Mouse (Mus musculus): ENCODE results near the gene Rabep2.

The Rabep2 gene

DNA sequence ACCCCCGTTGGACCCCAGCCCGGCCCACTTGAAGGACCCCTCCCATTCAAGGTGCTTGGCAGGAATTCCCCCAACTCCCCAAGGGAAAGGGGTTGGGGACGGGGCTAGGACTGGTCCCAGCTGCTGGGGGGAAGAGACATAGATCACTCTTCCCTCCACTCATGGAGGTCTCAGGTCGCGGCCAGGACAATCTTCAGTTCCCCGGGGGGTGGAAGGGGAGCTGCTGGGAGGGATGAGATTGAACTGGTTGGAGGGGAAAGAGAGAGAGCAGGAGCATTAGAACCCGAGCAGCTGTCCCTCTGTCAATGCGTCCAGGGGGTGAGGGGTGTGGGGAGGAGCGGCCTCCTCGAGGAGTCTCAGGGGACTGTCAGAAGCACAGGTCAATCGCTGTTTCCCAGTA, 63.4 kb downstream of the Rabep2 start:
- DNase-seq (ENCODE audit: extremely low spot score), result no peak

DNA sequence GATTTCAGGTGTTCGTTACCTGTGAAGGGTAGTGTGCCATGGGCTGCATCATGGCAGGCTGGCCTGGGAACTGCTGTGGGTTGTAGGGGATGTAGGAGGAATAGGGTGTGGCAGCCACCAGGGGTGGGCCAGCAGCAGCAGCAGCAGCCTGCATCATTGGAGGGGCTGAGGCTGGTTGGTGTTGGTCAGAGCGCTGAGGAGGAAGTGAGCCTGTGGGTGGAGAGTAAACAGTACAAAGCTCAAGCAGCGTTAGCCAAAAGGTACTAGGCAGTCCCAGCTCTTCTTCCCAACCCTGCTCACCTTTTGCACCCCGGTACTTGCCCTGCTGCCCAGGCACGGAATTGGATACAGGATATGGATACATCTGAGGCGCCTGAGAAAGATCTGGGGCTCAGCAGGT, 65.6 kb downstream of the Rabep2 start:
- DNase-seq (ENCODE audit: extremely low spot score), result no peak

DNA sequence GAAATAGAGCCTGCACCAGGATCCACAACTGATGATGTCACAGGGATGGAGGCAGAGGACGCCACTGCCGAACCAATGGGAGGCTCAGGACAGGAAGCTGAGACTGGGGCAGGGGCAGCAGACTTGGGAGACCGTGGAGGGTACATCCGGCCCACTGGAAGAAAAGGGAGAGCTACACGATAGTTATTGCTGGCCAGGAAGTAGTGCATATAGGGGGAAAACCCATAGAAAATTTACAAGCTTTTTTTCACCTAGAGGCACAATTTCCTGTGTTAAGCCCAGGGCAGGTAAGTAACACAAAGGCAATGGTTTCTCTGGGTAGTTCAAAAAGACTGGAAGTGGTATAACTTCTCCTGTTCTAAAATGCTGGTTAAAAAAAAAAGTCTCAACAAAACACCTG, 67.9 kb downstream of the Rabep2 start:
- no peak for DNase-seq (ENCODE audit: extremely low spot score)

DNA sequence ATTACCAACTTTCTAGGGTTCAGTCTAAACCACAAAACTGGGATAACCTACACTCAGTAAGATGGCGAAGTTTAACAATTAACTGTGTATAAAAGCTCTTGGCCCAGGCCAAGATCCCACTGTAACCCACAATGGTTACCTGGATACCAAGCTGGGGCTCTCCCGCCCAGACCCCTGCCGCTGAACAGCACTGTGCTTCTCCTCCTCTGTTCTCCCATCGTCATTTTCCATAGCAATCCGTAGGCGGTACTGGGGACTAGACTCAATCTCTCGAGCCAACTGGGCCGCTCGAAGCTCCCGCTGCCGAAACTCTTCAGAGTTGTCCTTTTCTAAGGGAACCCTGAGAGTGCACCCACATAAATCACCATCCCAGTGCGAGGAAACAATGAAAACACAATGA, 69.4 kb downstream of the Rabep2 start:
- no peak for DNase-seq (ENCODE audit: extremely low spot score)

Measured in embryo, embryonic 9.5 days (tissue).